17 mouse cellular contexts compared by ENCODE assay signal in genomic region chr3:121618561-121618960, GRCm38 (mm10). TPM values are rescaled to one million over a fixed set of nuclear protein-coding genes. Genes with fewer than 3 reads are reported as not detected.
DNase-seq lines count a peak whose midpoint lies in the region; ATAC-seq lines count a peak whose summit lies in the region.
"Had no signal": no experiment of that assay in that cellular context is flagged by ENCODE, and none has a peak within 500 bp of the region (broad histone marks: within the 10 kb centered on the region; RNA-seq: fewer than 3 reads in every experiment).

No protein-coding gene starts in this region.

- peak; percentile 29; the same call in 1 of the 2 replicates for ATAC-seq in megakaryocyte progenitor cell, adult 5-6 weeks (replicated peaks; ENCODE audit: poor library complexity)
- ATAC-seq: forebrain, embryonic 14.5 days; intestine, embryonic 15.5 days had no signal

- peak; percentile 39 for DNase-seq in heart, adult 11 months
- no peak for DNase-seq in heart, postnatal 4 days
- peak; percentile 22 for DNase-seq in layer of hippocampus, adult 9-11 months
- DNase-seq in layer of hippocampus, postnatal 10 days (ENCODE audit: low spot score in 2 of 2), result no peak
- DNase-seq in brain, adult 2 months (ENCODE audit: low read depth, low spot score), result peak; percentile 54
- DNase-seq in cerebellum, postnatal 14 days, result no peak
- DNase-seq: adrenal gland, postnatal 14 days; cerebellum, adult 18-20 months; cerebellum, adult 9-11 months; gastrocnemius, postnatal 10 days had no signal

RNA-seq across cellular contexts. Expression of gene 4930432M17Rik, which starts 52.0 kb away (rescaled TPM):
- total RNA-seq in heart, postnatal 4 days (2021), result not detected
- not detected for total RNA-seq in layer of hippocampus, postnatal 10 days (2021)
- total RNA-seq in megakaryocyte progenitor cell, adult 5-6 weeks (2015), result not detected in 2 replicates
- not detected in 2 replicates for total RNA-seq in megakaryocyte progenitor cell, adult 5-6 weeks (2017)
- total RNA-seq: adrenal gland, postnatal 14 days; gastrocnemius, postnatal 10 days; gastrocnemius, postnatal 4 days; heart, adult 8-10 months; hematopoietic stem cell, adult 5-6 weeks; MEL had no signal

Comparison
In these comparisons a context has a peak if more than half of its experiments do, and no peak if none do; other contexts are left out.
1. DNase-seq: peak in heart, adult 11 months (single experiment), layer of hippocampus, adult 9-11 months (single experiment) and brain, adult 2 months (single experiment); none in heart, postnatal 4 days (single experiment), layer of hippocampus, postnatal 10 days (0 of 2) and cerebellum, postnatal 14 days (0 of 2).